Mouse (Mus musculus) embryo, embryonic 10 days (tissue): Measurements from ENCODE around the gene Arid1b.
A peak's percentile ranks its signal among the peaks of the same experiment; 100 is the strongest.

Experiments
- DNase-seq: peaks from one replicate; pipeline ENCODE4 v3.0.0-alpha.2; 2015; ENCODE audit warnings: low spot score

The Arid1b gene

GRCm38 (mm10) chr17:5247737-5248136 is 253.6 kb downstream of the Arid1b start:
- no peak for DNase-seq

GRCm38 (mm10) chr17:5248957-5249656 is 255.0 kb downstream of the Arid1b start:
- no peak for DNase-seq

GRCm38 (mm10) chr17:5249681-5250180 is 255.6 kb downstream of the Arid1b start:
- no peak for DNase-seq

- peak; percentile 82 for DNase-seq
These were observed 258.3 kb downstream of the Arid1b start for GRCm38 (mm10) chr17:5252436-5252835.

- DNase-seq = no peak
These were observed 260.8 kb downstream of the Arid1b start for GRCm38 (mm10) chr17:5254717-5255617.

- no peak for DNase-seq
These were observed 261.4 kb downstream of the Arid1b start for GRCm38 (mm10) chr17:5255618-5255933.

GRCm38 (mm10) chr17:5258978-5259377 is 264.8 kb downstream of the Arid1b start:
- DNase-seq = no peak

GRCm38 (mm10) chr17:5261131-5261651 is 267.1 kb downstream of the Arid1b start:
- no peak for DNase-seq

GRCm38 (mm10) chr17:5261874-5262605 is 267.9 kb downstream of the Arid1b start:
- no peak for DNase-seq

- no peak for DNase-seq
These were observed 268.7 kb downstream of the Arid1b start for GRCm38 (mm10) chr17:5262788-5263187.

GRCm38 (mm10) chr17:5264783-5265182 is 270.7 kb downstream of the Arid1b start:
- DNase-seq = no peak

- DNase-seq = no peak
These were observed 271.5 kb downstream of the Arid1b start for GRCm38 (mm10) chr17:5265615-5266014.

- no peak for DNase-seq
These were observed 273.6 kb downstream of the Arid1b start for GRCm38 (mm10) chr17:5267747-5268146.

GRCm38 (mm10) chr17:5269302-5269701 is 275.2 kb downstream of the Arid1b start:
- DNase-seq = no peak

- no peak for DNase-seq
These were observed 275.6 kb downstream of the Arid1b start for GRCm38 (mm10) chr17:5269774-5270173.

GRCm38 (mm10) chr17:5270823-5271222 is 276.7 kb downstream of the Arid1b start:
- no peak for DNase-seq

GRCm38 (mm10) chr17:5273118-5273517 is 279.0 kb downstream of the Arid1b start:
- no peak for DNase-seq

- no peak for DNase-seq
These were observed 279.6 kb downstream of the Arid1b start for GRCm38 (mm10) chr17:5273685-5274084.

GRCm38 (mm10) chr17:5274429-5274828 is 280.3 kb downstream of the Arid1b start:
- no peak for DNase-seq

- DNase-seq = no peak
These were observed 281.6 kb downstream of the Arid1b start for GRCm38 (mm10) chr17:5275749-5276148.

- DNase-seq = no peak
These were observed 283.2 kb downstream of the Arid1b start for GRCm38 (mm10) chr17:5277137-5277871.
